Mouse (Mus musculus) ES-Bruce4 (cell line): Measurements from ENCODE around the gene Rab5c.

Source experiments
- CTCF ChIP-seq: IDR thresholded peaks from one replicate; pipeline ENCODE4 v1.8.1; 2011; ENCODE audit warnings: low read depth, low read length
- EP300 ChIP-seq: IDR thresholded peaks from 2 replicates; pipeline ENCODE4 v1.6.1; 2011; ENCODE audit warnings: low read depth, low read length; ENCODE audit not compliant: insufficient read depth
- POLR2A ChIP-seq: IDR thresholded peaks from one replicate; pipeline ENCODE4 v1.8.1; 2011; ENCODE audit warnings: low read length; ENCODE audit not compliant: insufficient read depth

- TF ChIP-seq CTCF: no peak
- no peak for TF ChIP-seq POLR2A
- TF ChIP-seq EP300: no peak
These were observed 29.9 kb upstream of the Rab5c start for GRCm38 (mm10) chr11:100767871-100768270.
